Mouse (Mus musculus) bone marrow, adult 2 months (tissue): ENCODE results near the gene Ap1g1.

ENCODE experiments used
- CTCF ChIP-seq: fragments of 200-500 bp; IDR thresholded peaks from 2 replicates; pipeline ENCODE4 v1.5.1; 2011; ENCODE audit warnings: low read length, control low read depth; ENCODE audit not compliant: control insufficient read depth, insufficient read depth
- POLR2A ChIP-seq: fragments of 200-500 bp; IDR thresholded peaks from 2 replicates; pipeline ENCODE4 v1.6.1; 2011; ENCODE audit warnings: low read depth, mild to moderate bottlenecking, control low read depth, low read length, borderline replicate concordance; ENCODE audit not compliant: control insufficient read depth

- TF ChIP-seq CTCF (no peak), POLR2A (no peak)
Observed at GRCm38 (mm10) chr8:109754696-109755095, 23.7 kb upstream of the Ap1g1 start.
